Mouse (Mus musculus): Measurements from ENCODE around the gene Cyp2j13. TPM values are rescaled to one million over a fixed set of nuclear protein-coding genes. Genes with fewer than 3 reads are reported as not detected.

The Cyp2j13 gene
- not detected in 2 replicates for polyA plus RNA-seq (2015; fragmentation: Nextera tagmentation; extraction: Ambion mirVana)

GRCm38 (mm10) chr4:96077261-96078125, at the start of gene Cyp2j13:
Cyp2j13 (minus strand) TSS chr4:96077546.

Other genes with a start within 250 kb of the Cyp2j13 start
- gene Hook1, start 110.3 kb downstream of the Cyp2j13 start, polyA plus RNA-seq (2015; fragmentation: Nextera tagmentation; extraction: Ambion mirVana): 3.8 and 5.5 TPM in 2 replicates
- gene Cyp2j12, start 63.6 kb upstream of the Cyp2j13 start, polyA plus RNA-seq (2015; fragmentation: Nextera tagmentation; extraction: Ambion mirVana): not detected in 2 replicates
- not detected in 2 replicates for gene Cyp2j7, start 159.1 kb upstream of the Cyp2j13 start, polyA plus RNA-seq (2015; fragmentation: Nextera tagmentation; extraction: Ambion mirVana)

Data from urinary bladder, postnatal 0 days (tissue).